Mouse (Mus musculus) regulatory T cell (primary cell): ENCODE measurements around the gene Txk.

ENCODE experiments used
- in situ Hi-C: fragments of 300-600 bp; cut with MboI, MseI; formaldehyde crosslinking; loops from one replicate; pipeline ENCODE4 v1.15.1; 2025; ENCODE audit warnings: high pct_unique_total_duplicates

The Txk gene

GRCm38 (mm10) chr5:72696491-72696890, 56.1 kb downstream of the Txk start:
- in situ Hi-C loops, result no loop called here

- in situ Hi-C loops, result no loop called here
Observed at GRCm38 (mm10) chr5:72694684-72695083, 57.9 kb downstream of the Txk start.

- in situ Hi-C loops, result no loop called here
Observed at GRCm38 (mm10) chr5:72690516-72690915, 62.1 kb downstream of the Txk start.

- in situ Hi-C loops, result no loop called here
Observed at GRCm38 (mm10) chr5:72689556-72689955, 63.0 kb downstream of the Txk start.

- in situ Hi-C loops, result no loop called here
Observed at GRCm38 (mm10) chr5:72681451-72681850, 71.1 kb downstream of the Txk start.

- in situ Hi-C loops, result no loop called here
Observed at GRCm38 (mm10) chr5:72674994-72675542, 77.5 kb downstream of the Txk start.

GRCm38 (mm10) chr5:72671017-72671699, 81.4 kb downstream of the Txk start:
- in situ Hi-C loops, result no loop called here

GRCm38 (mm10) chr5:72668351-72668750, 84.2 kb downstream of the Txk start:
- in situ Hi-C loops, result no loop called here

- in situ Hi-C loops, result no loop called here
Observed at GRCm38 (mm10) chr5:72666428-72666827, 86.1 kb downstream of the Txk start.

- in situ Hi-C loops, result no loop called here
Observed at GRCm38 (mm10) chr5:72665281-72665680, 87.3 kb downstream of the Txk start.

- in situ Hi-C loops, result no loop called here
Observed at GRCm38 (mm10) chr5:72664854-72665253, 87.7 kb downstream of the Txk start.

GRCm38 (mm10) chr5:72664126-72664525, 88.5 kb downstream of the Txk start:
- in situ Hi-C loops, result no loop called here

- in situ Hi-C loops, result no loop called here
Observed at GRCm38 (mm10) chr5:72661051-72661781, 91.4 kb downstream of the Txk start.

- in situ Hi-C loops, result loop anchor here (5.0 kb wide), 1 partner anchor 99 kb away; no protein-coding TSS in a partner anchor
Observed at GRCm38 (mm10) chr5:72658375-72658774, 94.2 kb downstream of the Txk start.

GRCm38 (mm10) chr5:72656270-72656791, 96.2 kb downstream of the Txk start:
- in situ Hi-C loops, result loop anchor here (5.0 kb wide), 1 partner anchor 101 kb away; no protein-coding TSS in a partner anchor

GRCm38 (mm10) chr5:72653068-72653674, 99.4 kb downstream of the Txk start:
- in situ Hi-C loops, result no loop called here

- in situ Hi-C loops, result loop anchor here (25.0 kb wide), 1 partner anchor 1888 kb away; the partner anchor contains the start of genes Fip1l1 and Scfd2
Observed at GRCm38 (mm10) chr5:72648987-72649735, 103.4 kb downstream of the Txk start.

GRCm38 (mm10) chr5:72647958-72648595, 104.5 kb downstream of the Txk start:
- in situ Hi-C loops, result loop anchor here (25.0 kb wide), 1 partner anchor 1889 kb away; the partner anchor contains the start of genes Fip1l1 and Scfd2

GRCm38 (mm10) chr5:72647418-72647907, 105.1 kb downstream of the Txk start, which contains the start of gene Nipal1:
Nipal1 (plus strand) TSS chr5:72647795.
- in situ Hi-C loops, result loop anchor here (25.0 kb wide), 1 partner anchor 1890 kb away; the partner anchor contains the start of genes Fip1l1 and Scfd2

- in situ Hi-C loops, result loop anchor here (25.0 kb wide), 1 partner anchor 1890 kb away; the partner anchor contains the start of genes Fip1l1 and Scfd2
Observed at GRCm38 (mm10) chr5:72646996-72647395, 105.6 kb downstream of the Txk start.
